Mouse (Mus musculus) midbrain, embryonic 14.5 days (tissue): Measurements from ENCODE around the gene Lhx1. TPM values are rescaled to one million over a fixed set of nuclear protein-coding genes. Genes with fewer than 3 reads are reported as not detected.

Experiments used
- ATAC-seq: fragments of 200-750 bp; cut with Nextera tagmentation; 2 replicates; pipeline ENCODE4 v1.8.0; 2017; ENCODE audit warnings: moderate number of reproducible peaks, moderate library complexity; ENCODE audit not compliant: low FRiP score, low TSS enrichment
- DNase-seq: peaks from one replicate; pipeline ENCODE4 v3.0.0-alpha.2; 2015
- H3K27ac ChIP-seq: fragments of 300-500 bp; sonication (generic); replicated peaks from 2 replicates; pipeline ENCODE4 v1.5.1; 2014; ENCODE audit warnings: mild to moderate bottlenecking, low read depth, low read length, moderate library complexity
- H3K27me3 ChIP-seq: fragments of 300-500 bp; sonication (generic); 2 replicates; pipeline ENCODE4 v1.6.1; 2014; ENCODE audit warnings: low read length, control low read depth, mixed read lengths; ENCODE audit not compliant: control insufficient read depth, insufficient read depth
- H3K36me3 ChIP-seq: fragments of 300-500 bp; sonication (generic); 2 replicates; pipeline ENCODE4 v1.6.1; 2014; ENCODE audit warnings: low read length, control low read depth; ENCODE audit not compliant: control insufficient read depth, insufficient read depth
- H3K4me1 ChIP-seq: fragments of 300-500 bp; sonication (generic); 2 replicates; pipeline ENCODE4 v1.6.1; 2014; ENCODE audit warnings: mild to moderate bottlenecking, antibody characterized with exemption, low read length, control low read depth; ENCODE audit not compliant: control insufficient read depth, insufficient read depth
- H3K4me2 ChIP-seq: fragments of 300-500 bp; sonication (generic); 2 replicates; pipeline ENCODE4 v1.6.1; 2014; ENCODE audit warnings: mild to moderate bottlenecking, low read length, moderate library complexity
- H3K4me3 ChIP-seq: fragments of 300-500 bp; sonication (generic); replicated peaks from 2 replicates; pipeline ENCODE4 v1.5.1; 2014; ENCODE audit warnings: low read depth, low read length
- H3K9ac ChIP-seq: fragments of 300-500 bp; sonication (generic); replicated peaks from 2 replicates; pipeline ENCODE4 v1.6.1; 2014; ENCODE audit warnings: mild to moderate bottlenecking, low read length, moderate library complexity
- H3K9me3 ChIP-seq: fragments of 300-500 bp; sonication (generic); 2 replicates; pipeline ENCODE4 v1.6.1; 2016; ENCODE audit warnings: low read length, control low read depth, mixed read lengths; ENCODE audit not compliant: control insufficient read depth
- WGBS: fragments of 180-500 bp; shearing (Covaris S2); extraction: QIAGEN DNeasy Blood & Tissue Kit; methylation state at CpG from one replicate; pipeline ENCODE4 v1.1.7; 2014; 5-methylcytosine and 5-hydroxymethylcytosine counted together
- polyA plus RNA-seq: library from polyadenylated mRNA; unstranded; fragments of >200 nt; fragmentation: Nextera tagmentation; extraction: Ambion mirVana; gene quantifications from 2 replicates; pipeline ENCODE4 v1.2.1, GENCODE M21; 2014

Gene Lhx1
- polyA plus RNA-seq, 1 experiment from 2014 or later: 53.0 TPM

DNA sequence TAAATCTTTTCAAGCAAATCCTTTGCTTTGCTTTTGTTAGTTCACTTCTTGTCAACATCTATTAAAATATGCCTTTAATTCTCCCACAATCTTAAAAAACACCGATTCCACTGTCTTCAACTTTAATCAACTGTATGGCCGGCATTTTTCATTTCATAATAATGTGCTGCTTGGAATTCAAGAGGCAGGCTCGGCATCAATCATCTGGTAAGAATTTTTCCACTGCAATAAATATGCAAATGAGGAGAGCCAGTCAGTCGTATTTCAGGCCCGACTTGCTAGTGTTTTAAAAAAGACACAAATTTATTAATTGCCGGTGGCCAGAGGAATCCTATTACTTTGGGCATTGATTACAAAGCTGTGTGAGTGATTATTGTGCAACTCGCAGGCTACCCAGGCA lies 43.7 kb downstream of the Lhx1 start:
- Histone ChIP-seq H3K9me3 (no peaks in the 10 kb centered on the region), H3K4me2 (peak overlapping the region; percentile 11), H3K36me3 (no peaks in the 10 kb centered on the region), H3K4me3 (no peak overlapping the region), H3K27ac (peak overlapping the region; percentile 70; the same call in 1 of the 2 replicates), H3K27me3 (no peaks in the 10 kb centered on the region), H3K9ac (no peak overlapping the region), H3K4me1 (peaks cover 30% of the 10 kb centered on the region)
- DNase-seq: peak; percentile 65
- no peak for ATAC-seq
- WGBS: 12% methylated on average over 7 of the region's 7 CpGs

DNA sequence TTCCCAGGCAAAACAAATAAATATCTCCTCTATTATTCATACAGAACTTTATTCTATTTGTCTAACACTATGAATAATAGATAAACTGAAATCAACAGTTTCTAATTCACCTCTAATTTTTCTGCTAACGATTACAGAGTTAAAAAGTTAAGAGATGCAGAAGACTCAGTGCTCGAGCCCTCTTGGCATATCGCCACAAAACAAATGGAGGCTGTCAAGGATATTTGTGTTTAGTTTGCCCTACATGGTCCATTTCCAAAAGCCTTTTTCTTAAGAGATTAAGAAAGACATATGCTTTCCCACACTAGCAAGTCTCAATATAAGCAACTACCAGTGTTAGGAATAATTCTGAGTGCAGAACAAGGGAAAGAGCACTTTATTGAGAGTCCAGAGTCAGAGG lies 44.9 kb downstream of the Lhx1 start:
- Histone ChIP-seq H3K36me3 (no peaks in the 10 kb centered on the region), H3K4me3 (no peak overlapping the region), H3K9me3 (no peaks in the 10 kb centered on the region), H3K9ac (no peak overlapping the region), H3K27ac (no peak overlapping the region; the same call in 1 of the 2 replicates), H3K27me3 (no peaks in the 10 kb centered on the region), H3K4me2 (no peak overlapping the region), H3K4me1 (peaks cover 30% of the 10 kb centered on the region)
- WGBS: 41% methylated on average over 3 of the region's 3 CpGs
- ATAC-seq: no peak
- DNase-seq: peak; percentile 17

GRCm38 (mm10) chr11:84476641-84477040 lies 48.7 kb downstream of the Lhx1 start:
- Histone ChIP-seq H3K27me3 (no peaks in the 10 kb centered on the region), H3K4me1 (peaks cover 17% of the 10 kb centered on the region), H3K9me3 (no peaks in the 10 kb centered on the region), H3K27ac (no peak overlapping the region), H3K4me2 (no peak overlapping the region), H3K4me3 (no peak overlapping the region), H3K9ac (no peak overlapping the region), H3K36me3 (0 out of 2 replicates have a peak, but pooled peaks cover 4% of the 10 kb centered on the region)
- 94% methylated on average over 2 of the region's 2 CpGs for WGBS
- ATAC-seq: no peak
- DNase-seq: no peak

GRCm38 (mm10) chr11:84475991-84476390 lies 49.3 kb downstream of the Lhx1 start:
- WGBS: 96% methylated on average over 4 of the region's 4 CpGs

GRCm38 (mm10) chr11:84473093-84473667 lies 52.2 kb downstream of the Lhx1 start:
- H3K36me3 ChIP-seq: peaks cover 19% of the 10 kb centered on the region; the same call in 1 of the 2 replicates
- no peak overlapping the region for H3K27ac ChIP-seq
- no peaks in the 10 kb centered on the region for H3K9me3 ChIP-seq
- H3K9ac ChIP-seq: no peak overlapping the region
- ATAC-seq (no peak), DNase-seq (no peak)
- no peak overlapping the region for H3K4me3 ChIP-seq
- H3K4me2 ChIP-seq: no peak overlapping the region
- H3K27me3 ChIP-seq: no peaks in the 10 kb centered on the region
- H3K4me1 ChIP-seq: no peaks in the 10 kb centered on the region
- 86% methylated on average over 4 of the region's 4 CpGs for WGBS

More at GRCm38 (mm10) chr11:84475991-84476390, 49.3 kb downstream of the Lhx1 start:
- Histone ChIP-seq H3K27ac (no peak overlapping the region), H3K4me1 (peaks cover 12% of the 10 kb centered on the region; the same call in 1 of the 2 replicates), H3K4me3 (no peak overlapping the region), H3K4me2 (no peak overlapping the region), H3K9ac (no peak overlapping the region), H3K27me3 (no peaks in the 10 kb centered on the region), H3K36me3 (0 out of 2 replicates have a peak, but pooled peaks cover 5% of the 10 kb centered on the region), H3K9me3 (no peaks in the 10 kb centered on the region)
- no peak for DNase-seq
- ATAC-seq: no peak

Other genes starting within 250 kb of the Lhx1 start
- 41.6 and 46.3 TPM in 2 replicates for gene Aatf, start 12.0 kb downstream of the Lhx1 start, polyA plus RNA-seq